Mouse (Mus musculus) gastrocnemius, adult 2 months (tissue): Measurements from ENCODE around the gene Sdc4. TPM values are rescaled to one million over a fixed set of nuclear protein-coding genes. Genes with fewer than 3 reads are reported as not detected.

Experiments used
- DNase-seq: peaks from one replicate; pipeline ENCODE4 v3.0.0; 2022
- H3K27ac ChIP-seq: fragments of 200-600 bp; 2 replicates; pipeline ENCODE4 v1.8.1; 2022; ENCODE audit warnings: mild to moderate bottlenecking
- H3K4me3 ChIP-seq: fragments of 200-600 bp; 2 replicates; pipeline ENCODE4 v1.8.1; 2022; ENCODE audit warnings: mild to moderate bottlenecking, moderate library complexity
- CTCF ChIP-seq: fragments of 200-600 bp; IDR thresholded peaks from 2 replicates; pipeline ENCODE4 v1.8.1; 2022; ENCODE audit warnings: antibody characterized with exemption, mild to moderate bottlenecking, moderate library complexity
- intact Hi-C: fragments of 180-260 bp; cut with DNase I; formaldehyde crosslinking; loops from one replicate; pipeline ENCODE4 v1.15.1; 2025
- total RNA-seq, 2 experiments: library from RNA; stranded (reverse); gene quantifications; 2 replicates each; pipeline ENCODE4 v1.2.3; 2021

Sdc4 gene
- total RNA-seq, 2 experiments from 2014 or later = 39.8 to 95.4 TPM

GRCm38 (mm10) chr2:164456864-164457300 is 13.2 kb upstream of the Sdc4 start, which contains the start of gene Sys1:
TSS of gene Sys1 (plus strand) at chr2:164456964.
- intact Hi-C loops = loop anchor here (1.0 kb wide), 1 partner anchor 40 kb away; no protein-coding TSS in a partner anchor
- peak; percentile 53 for TF ChIP-seq CTCF
- Histone ChIP-seq H3K4me3 (peak within 1 kb of the TSS; percentile 48), H3K27ac (peak within 1 kb of the TSS; percentile 85)
- DNase-seq = peak; percentile 33

- TF ChIP-seq CTCF = no peak
- intact Hi-C loops = no loop called here
- H3K27ac ChIP-seq = peak overlapping the region; percentile 85
- H3K4me3 ChIP-seq = no peak overlapping the region; the same call in 1 of the 2 replicates
- no peak for DNase-seq
Observed at GRCm38 (mm10) chr2:164456413-164456812, 12.7 kb upstream of the Sdc4 start.

GRCm38 (mm10) chr2:164455421-164456190 is 11.9 kb upstream of the Sdc4 start:
- no peak overlapping the region for H3K4me3 ChIP-seq
- peak overlapping the region; percentile 85 for H3K27ac ChIP-seq
- no peak for TF ChIP-seq CTCF
- intact Hi-C loops = loop anchor here (2.0 kb wide), 1 partner anchor 15 kb away; no protein-coding TSS in a partner anchor
- peak; percentile 75 for DNase-seq

- DNase-seq = peak; percentile 85
- TF ChIP-seq CTCF = no peak
- Histone ChIP-seq H3K4me3 (peak overlapping the region; percentile 24; the same call in 1 of the 2 replicates), H3K27ac (peak overlapping the region; percentile 85)
- intact Hi-C loops = loop anchor here (2.0 kb wide), 1 partner anchor 14 kb away; no protein-coding TSS in a partner anchor
Observed at GRCm38 (mm10) chr2:164454846-164455245, 11.2 kb upstream of the Sdc4 start.

- Histone ChIP-seq H3K4me3 (no peak overlapping the region), H3K27ac (peak overlapping the region; percentile 85; the same call in 1 of the 2 replicates)
- no peak for TF ChIP-seq CTCF
- intact Hi-C loops = loop anchor here (2.0 kb wide), 1 partner anchor 13 kb away; no protein-coding TSS in a partner anchor
- DNase-seq = no peak
Observed at GRCm38 (mm10) chr2:164453887-164454500, 10.3 kb upstream of the Sdc4 start.

- intact Hi-C loops = no loop called here
- Histone ChIP-seq H3K4me3 (no peak overlapping the region), H3K27ac (no peak overlapping the region)
- no peak for TF ChIP-seq CTCF
- no peak for DNase-seq
Observed at GRCm38 (mm10) chr2:164453047-164453757, 9.5 kb upstream of the Sdc4 start.

- DNase-seq = peak; percentile 52
- no peak for TF ChIP-seq CTCF
- Histone ChIP-seq H3K4me3 (no peak overlapping the region), H3K27ac (no peak overlapping the region)
- intact Hi-C loops = no loop called here
Observed at GRCm38 (mm10) chr2:164452000-164452676, 8.5 kb upstream of the Sdc4 start.

- TF ChIP-seq CTCF = no peak
- Histone ChIP-seq H3K4me3 (no peak overlapping the region), H3K27ac (peak overlapping the region; percentile 16; the same call in 1 of the 2 replicates)
- no peak for DNase-seq
- intact Hi-C loops = no loop called here
Observed at GRCm38 (mm10) chr2:164449341-164450042, 5.8 kb upstream of the Sdc4 start.

GRCm38 (mm10) chr2:164448921-164449320 is 5.2 kb upstream of the Sdc4 start:
- TF ChIP-seq CTCF = no peak
- no peak for DNase-seq
- H3K27ac ChIP-seq = no peak overlapping the region
- no peak overlapping the region for H3K4me3 ChIP-seq
- intact Hi-C loops = no loop called here

- Histone ChIP-seq H3K27ac (no peak overlapping the region), H3K4me3 (no peak overlapping the region)
- no peak for DNase-seq
- intact Hi-C loops = no loop called here
- TF ChIP-seq CTCF = no peak
Observed at GRCm38 (mm10) chr2:164448140-164448539, 4.5 kb upstream of the Sdc4 start.

GRCm38 (mm10) chr2:164446086-164446469 is 2.4 kb upstream of the Sdc4 start:
- intact Hi-C loops = no loop called here
- DNase-seq = no peak
- Histone ChIP-seq H3K27ac (no peak overlapping the region), H3K4me3 (no peak overlapping the region)
- TF ChIP-seq CTCF = no peak
